Mouse (Mus musculus): ENCODE data around the gene Lrrc34. TPM values are rescaled to one million over a fixed set of nuclear protein-coding genes. Genes with fewer than 3 reads are reported as not detected.

Gene Lrrc34
- 5.6 and 11.3 TPM in 2 replicates for total RNA-seq (2012; rRNA removed)

DNA sequence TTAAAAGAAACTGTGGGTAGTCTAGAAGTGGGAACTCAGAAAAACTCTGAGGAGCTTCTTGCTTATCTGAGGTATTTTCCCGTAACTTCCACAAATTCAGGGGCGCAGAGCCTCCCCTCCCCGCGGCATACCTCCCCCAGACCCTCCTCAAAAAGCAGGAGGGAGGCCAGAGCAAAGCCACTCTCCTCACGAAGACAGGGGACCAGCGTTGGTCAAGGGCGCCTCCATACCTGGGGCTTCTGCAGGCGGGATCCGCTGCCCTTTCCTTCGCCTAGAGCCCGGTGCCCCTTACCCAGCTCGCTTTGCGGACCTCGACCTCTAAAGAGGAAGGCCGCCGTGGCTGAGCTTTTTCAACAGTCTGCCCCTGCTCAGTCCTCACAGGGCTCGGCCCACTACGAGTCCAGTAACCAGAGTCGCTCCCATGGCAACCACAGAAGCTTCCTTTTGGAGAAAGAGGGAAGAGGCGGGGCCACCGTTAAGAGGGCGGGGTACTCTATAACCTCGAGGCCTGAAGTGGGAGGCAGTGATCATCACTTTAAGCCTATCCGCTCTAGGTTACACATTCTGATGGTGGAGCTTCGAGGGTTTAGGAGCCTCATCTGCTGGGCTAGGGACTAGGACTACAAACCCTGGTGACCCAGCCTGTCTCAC is at the start of gene Lrrc34:
Lrrc34 (minus strand) TSS at position 430 of the 651 bp plus-strand sequence.
- no peak for TF ChIP-seq ZNF384 (IDR thresholded peaks at IDR 0.05; ENCODE audit: low read depth, low read length)
- no peak for TF ChIP-seq CHD2 (IDR thresholded peaks at IDR 0.05; ENCODE audit: low read depth, low read length)
- TF ChIP-seq HCFC1 (IDR thresholded peaks at IDR 0.05; ENCODE audit: borderline replicate concordance, insufficient read depth, low read length), result no peak
- TF ChIP-seq ZC3H11A (IDR thresholded peaks at IDR 0.05; ENCODE audit: borderline replicate concordance, low read depth, low read length), result no peak
- no peak for TF ChIP-seq MAFK (IDR thresholded peaks at IDR 0.05; ENCODE audit: insufficient read depth, low read depth, low read length)
- DNase-seq (ENCODE audit: low read depth, low spot score), result peak; percentile 97
- H3K4me3 ChIP-seq (ENCODE audit: insufficient read depth in 1 of 2, low read depth in 1 of 2, low read length in 2 of 2, poor library complexity in 1 of 2, severe bottlenecking in 1 of 2), result peak within 1 kb of the TSS; percentile 50 to 78
- in situ Hi-C loops (cut with MboI; ENCODE audit: low sequenced_read_pairs in 2 of 2, unreplicated experiment in 2 of 2), result no loop called here
- H3K9me3 ChIP-seq (ENCODE audit: control insufficient read depth, insufficient read depth, low read depth, low read length), result no peaks in the 10 kb centered on the region
- H3K27ac ChIP-seq (ENCODE audit: insufficient read depth, low read depth, low read length, poor library complexity, severe bottlenecking), result peak within 1 kb of the TSS; percentile 88
- peak within 1 kb of the TSS; percentile 82 for H3K9ac ChIP-seq (ENCODE audit: insufficient read depth, low read depth, low read length, poor library complexity, severe bottlenecking)
- peaks cover 0 to 16% of the 10 kb centered on the region in 2 experiments; a peak in 3 of 4 replicates for H3K4me1 ChIP-seq (ENCODE audit: control insufficient read depth in 2 of 2, insufficient read depth in 2 of 2, low read length in 2 of 2, poor library complexity in 1 of 2)
- peaks cover 8% of the 10 kb centered on the region for H3K36me3 ChIP-seq (ENCODE audit: control insufficient read depth, insufficient read depth, low read length, poor library complexity, severe bottlenecking)

DNA sequence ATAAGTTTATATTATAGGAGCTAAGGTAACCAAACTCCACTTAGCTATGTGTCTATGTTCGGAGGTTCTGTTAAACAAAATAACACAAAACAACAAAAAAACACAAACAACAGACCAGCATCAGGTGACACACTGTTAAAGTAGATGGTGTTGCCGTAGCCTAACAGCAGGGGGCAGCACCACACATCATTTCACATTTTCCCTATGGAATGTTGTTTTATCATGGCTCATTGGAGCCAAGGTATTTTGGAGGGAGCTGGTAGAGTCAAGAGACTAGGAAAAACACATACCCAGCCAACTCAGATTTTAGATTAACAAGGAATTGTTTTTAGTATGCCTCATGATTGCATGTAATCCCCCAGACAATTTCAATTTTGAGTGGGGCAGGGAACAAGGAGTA is 48.7 kb upstream of the Lrrc34 start:
- in situ Hi-C loops (cut with MboI; ENCODE audit: low sequenced_read_pairs in 2 of 2, unreplicated experiment in 2 of 2), result no loop called here
- Histone ChIP-seq H3K27ac (ENCODE audit: insufficient read depth, low read depth, low read length, poor library complexity, severe bottlenecking) (no peak overlapping the region), H3K9me3 (ENCODE audit: control insufficient read depth, insufficient read depth, low read depth, low read length) (no peaks in the 10 kb centered on the region), H3K4me1 (ENCODE audit: control insufficient read depth in 2 of 2, insufficient read depth in 2 of 2, low read length in 2 of 2, poor library complexity in 1 of 2) (peaks cover 4 to 6% of the 10 kb centered on the region in 2 experiments; a peak in 1 of 4 replicates), H3K36me3 (ENCODE audit: control insufficient read depth, insufficient read depth, low read length, poor library complexity, severe bottlenecking) (peaks cover 2% of the 10 kb centered on the region; the same call in 1 of the 2 replicates), H3K9ac (ENCODE audit: insufficient read depth, low read depth, low read length, poor library complexity, severe bottlenecking) (no peak overlapping the region), H3K4me3 (ENCODE audit: insufficient read depth in 1 of 2, low read depth in 1 of 2, low read length in 2 of 2, poor library complexity in 1 of 2, severe bottlenecking in 1 of 2) (no peak overlapping the region)
- DNase-seq (ENCODE audit: low read depth, low spot score), result peak; percentile 69
- no peak for TF ChIP-seq ZNF384 (IDR thresholded peaks at IDR 0.05; ENCODE audit: low read depth, low read length)
- TF ChIP-seq ZC3H11A (IDR thresholded peaks at IDR 0.05; ENCODE audit: borderline replicate concordance, low read depth, low read length), result peak; percentile 44; the same call in 1 of the 2 replicates
- no peak for TF ChIP-seq CHD2 (IDR thresholded peaks at IDR 0.05; ENCODE audit: low read depth, low read length)

DNA sequence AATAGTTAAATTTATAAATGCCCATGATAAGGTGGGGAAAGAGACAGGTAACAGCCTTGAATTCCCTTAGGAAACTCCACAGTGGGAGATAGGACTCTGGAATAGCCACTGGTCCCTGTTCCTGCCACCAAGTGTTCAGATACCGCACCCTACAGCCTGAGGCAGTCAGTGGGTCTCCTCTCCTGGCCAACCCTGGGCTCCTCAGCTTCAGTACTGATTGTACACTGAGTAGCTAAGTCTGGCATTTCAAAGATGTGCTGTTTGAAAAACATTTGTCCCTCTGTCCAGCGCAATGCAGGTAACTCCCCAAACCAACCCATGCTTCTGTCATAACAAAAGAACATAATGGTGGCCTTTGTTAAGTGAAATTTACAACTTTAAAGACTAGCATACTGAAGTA is 48.0 kb upstream of the Lrrc34 start:
- no peak for TF ChIP-seq MAFK (IDR thresholded peaks at IDR 0.05; ENCODE audit: insufficient read depth, low read depth, low read length)
- TF ChIP-seq ZNF384 (IDR thresholded peaks at IDR 0.05; ENCODE audit: low read depth, low read length), result no peak
- TF ChIP-seq CHD2 (IDR thresholded peaks at IDR 0.05; ENCODE audit: low read depth, low read length), result no peak
- no peak for TF ChIP-seq ZC3H11A (IDR thresholded peaks at IDR 0.05; ENCODE audit: borderline replicate concordance, low read depth, low read length)
- no peak for TF ChIP-seq HCFC1 (IDR thresholded peaks at IDR 0.05; ENCODE audit: borderline replicate concordance, insufficient read depth, low read length)
- peaks cover 2% of the 10 kb centered on the region; the same call in 1 of the 2 replicates for H3K36me3 ChIP-seq (ENCODE audit: control insufficient read depth, insufficient read depth, low read length, poor library complexity, severe bottlenecking)
- DNase-seq (ENCODE audit: low read depth, low spot score), result no peak
- no peaks in the 10 kb centered on the region for H3K9me3 ChIP-seq (ENCODE audit: control insufficient read depth, insufficient read depth, low read depth, low read length)
- no peak overlapping the region; the same call in 1 of the 2 replicates for H3K27ac ChIP-seq (ENCODE audit: insufficient read depth, low read depth, low read length, poor library complexity, severe bottlenecking)
- H3K9ac ChIP-seq (ENCODE audit: insufficient read depth, low read depth, low read length, poor library complexity, severe bottlenecking), result no peak overlapping the region
- in situ Hi-C loops (cut with MboI; ENCODE audit: low sequenced_read_pairs in 2 of 2, unreplicated experiment in 2 of 2), result no loop called here
- H3K4me1 ChIP-seq (ENCODE audit: control insufficient read depth in 2 of 2, insufficient read depth in 2 of 2, low read length in 2 of 2, poor library complexity in 1 of 2), result peaks cover 4 to 6% of the 10 kb centered on the region in 2 experiments; a peak in 2 of 4 replicates
- no peak overlapping the region for H3K4me3 ChIP-seq (ENCODE audit: insufficient read depth in 1 of 2, low read depth in 1 of 2, low read length in 2 of 2, poor library complexity in 1 of 2, severe bottlenecking in 1 of 2)

- Histone ChIP-seq H3K4me1 (ENCODE audit: control insufficient read depth in 2 of 2, insufficient read depth in 2 of 2, low read length in 2 of 2, poor library complexity in 1 of 2) (peaks cover 0 to 2% of the 10 kb centered on the region in 2 experiments; a peak in 2 of 4 replicates), H3K9ac (ENCODE audit: insufficient read depth, low read depth, low read length, poor library complexity, severe bottlenecking) (no peak overlapping the region), H3K36me3 (ENCODE audit: control insufficient read depth, insufficient read depth, low read length, poor library complexity, severe bottlenecking) (peaks cover 4% of the 10 kb centered on the region; the same call in 1 of the 2 replicates), H3K4me3 (ENCODE audit: insufficient read depth in 1 of 2, low read depth in 1 of 2, low read length in 2 of 2, poor library complexity in 1 of 2, severe bottlenecking in 1 of 2) (no peak overlapping the region), H3K27ac (ENCODE audit: insufficient read depth, low read depth, low read length, poor library complexity, severe bottlenecking) (no peak overlapping the region), H3K9me3 (ENCODE audit: control insufficient read depth, insufficient read depth, low read depth, low read length) (no peaks in the 10 kb centered on the region)
- no peak for TF ChIP-seq ZC3H11A (IDR thresholded peaks at IDR 0.05; ENCODE audit: borderline replicate concordance, low read depth, low read length)
- TF ChIP-seq CHD2 (IDR thresholded peaks at IDR 0.05; ENCODE audit: low read depth, low read length), result no peak
- no peak for TF ChIP-seq MAFK (IDR thresholded peaks at IDR 0.05; ENCODE audit: insufficient read depth, low read depth, low read length)
- no peak for TF ChIP-seq HCFC1 (IDR thresholded peaks at IDR 0.05; ENCODE audit: borderline replicate concordance, insufficient read depth, low read length)
- TF ChIP-seq ZNF384 (IDR thresholded peaks at IDR 0.05; ENCODE audit: low read depth, low read length), result no peak
- in situ Hi-C loops (cut with MboI; ENCODE audit: low sequenced_read_pairs in 2 of 2, unreplicated experiment in 2 of 2), result no loop called here
- DNase-seq (ENCODE audit: low read depth, low spot score), result no peak
Measured at GRCm38 (mm10) chr3:30690976-30691375, 43.3 kb upstream of the Lrrc34 start.
